Mouse (Mus musculus) heart, adult 9 months (tissue): ENCODE measurements at regions not wholly inside any gene's neighbourhood (a gene's known extent, or its start where the extent isn't known, plus 50 kb on each side); places are given as distances from the start of the nearest gene placed in this dataset.

Source experiments
- DNase-seq, 2 experiments: peaks; one replicate each; pipeline ENCODE4 v3.0.0; 2022; ENCODE audit warnings: low spot score in 2 of 2

- no peak for DNase-seq
Observed at GRCm38 (mm10) chr4:47870010-47870637, 174.8 kb upstream of the Nr4a3 start.

GRCm38 (mm10) chr4:47870638-47871019 is 174.3 kb upstream of the Nr4a3 start:
- no peak for DNase-seq

DNA sequence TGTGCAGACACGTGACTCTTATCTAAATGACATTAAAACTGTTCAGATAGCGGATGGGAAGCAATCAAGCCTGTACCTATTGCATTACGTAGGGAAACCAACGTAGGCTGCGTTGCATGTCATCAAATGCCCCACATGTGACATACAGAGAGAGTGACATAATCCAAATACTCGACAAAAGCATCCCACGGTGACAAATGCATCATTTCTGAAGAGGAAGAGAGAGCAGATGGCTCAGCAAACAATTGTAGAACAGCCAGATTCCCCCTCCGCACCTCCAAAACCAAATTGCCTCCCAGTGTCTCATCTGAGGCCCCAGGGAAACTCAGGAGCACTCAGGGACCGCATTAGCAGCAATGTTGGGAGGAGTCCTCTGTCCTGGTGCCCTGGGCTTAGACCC is 163.4 kb upstream of the Nr4a3 start:
- no peak for DNase-seq

- no peak for DNase-seq
Observed at GRCm38 (mm10) chr4:47882076-47882475, 162.9 kb upstream of the Nr4a3 start.

- DNase-seq, result no peak
Observed at GRCm38 (mm10) chr4:47899579-47899978, 145.4 kb upstream of the Nr4a3 start.

GRCm38 (mm10) chr4:47902749-47903148 is 142.2 kb upstream of the Nr4a3 start:
- DNase-seq, result no peak

DNA sequence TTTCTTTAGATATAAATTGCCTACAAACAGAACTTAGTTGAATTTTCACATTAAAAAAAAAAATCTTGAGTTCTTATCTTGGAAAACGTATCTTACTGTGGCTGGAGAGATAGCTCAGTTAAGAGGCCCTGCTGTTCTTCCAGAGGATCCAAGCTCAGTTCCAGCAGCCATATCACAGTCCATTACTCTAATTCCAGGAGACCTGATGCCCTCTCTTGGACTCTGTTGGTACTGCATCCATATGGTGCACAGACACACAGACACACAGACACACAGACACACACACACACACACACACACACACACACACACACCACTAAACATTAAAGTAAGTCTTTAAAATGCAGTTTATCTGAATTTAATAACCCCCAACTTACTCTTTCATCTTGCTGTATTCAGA is 132.7 kb upstream of the Nr4a3 start:
- DNase-seq, result no peak

GRCm38 (mm10) chr4:47919576-47919975 is 125.4 kb upstream of the Nr4a3 start:
- no peak for DNase-seq

DNA sequence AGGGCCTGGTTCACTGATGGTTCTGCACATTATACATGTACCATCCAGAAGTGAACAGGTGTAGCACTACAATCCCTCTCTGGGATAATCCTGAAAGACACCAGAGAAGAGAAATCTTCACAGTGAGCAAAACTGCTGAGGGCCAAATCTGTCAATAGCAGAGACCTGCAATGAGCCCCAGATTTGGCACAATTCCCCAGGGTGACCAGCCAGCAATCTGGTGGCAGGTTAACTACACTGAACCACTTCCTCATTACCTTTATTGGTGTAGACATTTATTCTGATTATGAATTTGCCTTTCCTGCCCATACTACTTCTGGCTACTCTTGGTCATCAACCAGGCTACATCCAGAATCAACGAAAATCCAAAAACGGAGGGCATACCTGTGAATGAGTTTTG is 113.5 kb upstream of the Nr4a3 start:
- DNase-seq, result no peak

- no peak for DNase-seq
Observed at GRCm38 (mm10) chr4:47933526-47933925, 111.4 kb upstream of the Nr4a3 start.

GRCm38 (mm10) chr4:47935547-47935946 is 109.4 kb upstream of the Nr4a3 start:
- DNase-seq, result peak in 1 of 2 experiments; percentile 8

- no peak for DNase-seq
Observed at GRCm38 (mm10) chr4:47936470-47937125, 108.4 kb upstream of the Nr4a3 start.

DNA sequence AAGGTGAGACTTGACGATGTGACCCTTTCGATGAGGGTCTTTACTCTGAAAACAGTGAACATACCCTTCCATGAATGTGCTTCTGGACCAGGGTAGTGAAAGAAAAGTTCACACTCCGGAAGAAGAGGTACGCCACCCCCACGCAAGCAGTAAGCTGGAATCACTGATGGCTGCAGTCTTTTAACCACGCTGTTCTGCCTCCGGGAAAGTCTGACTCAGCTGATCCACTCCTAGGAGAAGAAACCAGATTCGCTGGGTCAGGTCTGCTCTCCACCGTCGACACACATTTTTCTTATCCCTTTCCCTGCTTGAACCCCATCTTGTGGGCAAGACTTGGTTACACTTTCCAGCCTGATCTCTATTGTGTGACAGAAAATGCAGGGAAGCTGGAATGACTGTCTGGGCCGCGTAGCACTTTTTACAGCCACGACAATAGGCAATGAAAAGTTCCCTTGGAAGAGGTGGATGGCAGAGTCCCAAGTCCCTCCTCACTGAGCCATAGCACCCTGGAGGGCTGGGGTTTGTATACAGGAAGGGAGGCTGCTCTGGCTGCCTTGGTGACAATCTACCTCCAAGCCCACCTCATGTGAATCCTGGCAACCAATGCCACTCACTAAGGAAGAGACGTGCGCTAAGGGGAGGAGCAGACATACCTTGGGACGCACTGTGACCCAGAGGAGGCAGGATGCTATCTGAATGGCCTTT is 96.9 kb upstream of the Nr4a3 start:
- peak; percentile 73 to 85 for DNase-seq

DNA sequence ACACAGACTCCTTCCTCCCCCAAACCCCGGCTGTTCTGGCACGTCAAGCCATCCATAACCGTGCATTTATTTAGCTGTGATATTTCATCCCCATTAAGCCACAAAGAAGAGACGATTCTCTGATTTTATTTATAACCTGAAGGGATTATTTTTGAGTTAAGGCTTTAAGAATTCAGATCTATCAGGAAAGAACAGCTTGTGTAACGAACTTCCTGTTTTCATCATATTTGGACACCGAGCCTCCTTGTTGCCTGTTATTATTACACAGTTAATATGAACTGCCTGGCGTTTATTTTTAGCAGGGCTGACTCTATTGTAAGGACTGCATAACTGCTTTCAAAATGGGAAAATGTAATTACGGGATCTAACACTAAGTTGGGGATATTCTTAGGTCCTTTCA is 96.2 kb upstream of the Nr4a3 start:
- DNase-seq, result peak; percentile 39 to 66

GRCm38 (mm10) chr4:47954576-47955305 is 90.2 kb upstream of the Nr4a3 start:
- DNase-seq, result no peak

GRCm38 (mm10) chr4:47964630-47965029 is 80.3 kb upstream of the Nr4a3 start:
- DNase-seq, result no peak

DNA sequence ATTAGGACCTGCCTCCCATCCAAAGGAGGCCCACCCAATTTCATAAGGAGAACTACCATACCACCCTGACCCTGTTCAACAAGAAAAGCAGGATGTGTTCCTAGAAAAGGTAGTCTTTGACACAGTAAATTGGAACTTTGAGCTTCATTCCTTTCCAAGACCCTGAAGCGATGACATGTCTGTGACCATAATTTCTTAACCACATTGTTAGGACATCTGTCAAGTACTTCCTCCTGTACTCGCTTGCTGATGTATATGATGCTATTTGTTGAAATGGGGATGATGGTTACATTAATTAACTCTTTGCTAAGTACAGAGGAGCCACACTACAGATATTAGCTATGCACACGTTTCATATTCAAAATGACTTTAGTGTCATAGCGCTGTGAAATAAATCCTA is 73.1 kb upstream of the Nr4a3 start:
- DNase-seq, result no peak

DNA sequence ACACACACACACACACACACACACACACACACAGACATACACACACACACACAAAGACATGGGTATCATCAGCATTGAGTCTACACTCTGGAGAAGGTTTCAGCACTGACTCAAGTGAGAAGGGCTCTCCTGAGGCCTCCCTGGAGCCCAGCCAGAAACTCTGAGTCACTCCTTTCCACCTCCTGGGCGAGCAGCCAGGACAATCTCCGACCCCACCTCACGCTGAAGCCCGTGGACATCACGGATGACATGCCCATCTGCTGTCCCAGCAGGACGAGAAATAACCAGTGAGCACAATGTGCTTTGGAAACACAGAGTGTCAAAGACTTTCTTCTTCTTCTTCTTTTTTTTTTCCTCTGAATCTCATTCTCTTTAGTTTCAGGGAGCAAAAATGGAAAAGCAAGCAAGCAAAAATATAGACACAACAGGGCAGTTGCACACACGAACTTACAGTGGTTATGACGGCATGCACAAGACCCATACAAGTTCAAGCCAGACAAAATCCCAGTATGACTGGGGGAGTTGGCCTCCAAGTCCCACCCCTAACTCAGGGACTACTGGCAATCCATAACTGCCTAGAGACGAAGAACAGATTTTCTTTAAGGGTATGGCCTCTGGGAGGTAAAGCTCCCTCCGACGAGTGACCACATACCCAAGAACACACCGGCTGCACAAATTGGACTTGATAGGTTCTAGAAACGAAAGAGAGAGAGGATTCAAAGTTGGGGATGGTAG is 65.2 kb upstream of the Nr4a3 start:
- peak; percentile 30 to 41 for DNase-seq
